Mouse (Mus musculus) heart, adult 2 months (tissue): ENCODE results near the gene Aqp9. TPM values are rescaled to one million over a fixed set of nuclear protein-coding genes. Genes with fewer than 3 reads are reported as not detected.

Experiments
- DNase-seq, 2 experiments: peaks; one replicate each; pipeline ENCODE4 v3.0.0; 2021
- H3K27ac ChIP-seq: fragments of 200-600 bp; 2 replicates; pipeline ENCODE4 v1.8.1; 2022
- H3K27me3 ChIP-seq: fragments of 200-500 bp; 2 replicates; pipeline ENCODE4 v1.6.1; 2012; ENCODE audit warnings: mild to moderate bottlenecking, low read length, inconsistent platforms, mixed read lengths; ENCODE audit not compliant: control insufficient read depth, insufficient read depth
- H3K36me3 ChIP-seq: fragments of 200-500 bp; 2 replicates; pipeline ENCODE4 v1.6.1; 2012; ENCODE audit warnings: low read length, inconsistent platforms; ENCODE audit not compliant: control insufficient read depth, insufficient read depth
- H3K4me1 ChIP-seq: fragments of 200-500 bp; 2 replicates; pipeline ENCODE4 v1.6.1; 2011; ENCODE audit warnings: low read length; ENCODE audit not compliant: control insufficient read depth, insufficient read depth
- H3K4me3 ChIP-seq: fragments of 200-600 bp; 2 replicates; pipeline ENCODE4 v1.8.1; 2022
- H3K79me2 ChIP-seq: fragments of 200-500 bp; replicated peaks from 2 replicates; pipeline ENCODE4 v1.6.1; 2012; ENCODE audit warnings: mild to moderate bottlenecking, inconsistent platforms, low read length, moderate library complexity, mixed read lengths; ENCODE audit not compliant: control insufficient read depth, insufficient read depth
- H3K9ac ChIP-seq: fragments of 200-500 bp; 2 replicates; pipeline ENCODE4 v1.6.1; 2012; ENCODE audit warnings: low read depth, mild to moderate bottlenecking, control low read depth, inconsistent platforms, low read length, mixed read lengths
- CTCF ChIP-seq: fragments of 200-600 bp; IDR thresholded peaks from 2 replicates; pipeline ENCODE4 v1.8.1; 2022; ENCODE audit warnings: antibody characterized with exemption, mild to moderate bottlenecking, moderate library complexity
- EP300 ChIP-seq: fragments of 200-500 bp; IDR thresholded peaks from 2 replicates; pipeline ENCODE4 v1.6.1; 2011; ENCODE audit warnings: low read depth, low read length, control low read depth; ENCODE audit not compliant: insufficient read depth
- POLR2A ChIP-seq: fragments of 200-500 bp; IDR thresholded peaks from 2 replicates; pipeline ENCODE4 v1.6.1; 2011; ENCODE audit warnings: mild to moderate bottlenecking, low read depth, low read length, control low read depth; ENCODE audit not compliant: insufficient read depth
- WGBS: fragments of 180-500 bp; shearing (Covaris S2); methylation state at CpG from one replicate; pipeline ENCODE4 v1.1.7; 2018; 5-methylcytosine and 5-hydroxymethylcytosine counted together
- intact Hi-C: fragments of 180-260 bp; cut with DNase I; formaldehyde crosslinking; loops from one replicate; pipeline ENCODE4 v1.15.1; 2025
- polyA plus RNA-seq: library from polyadenylated mRNA; depleted of rRNA; stranded (reverse); fragments of >200 nt; gene quantifications from 2 replicates; pipeline ENCODE4 v1.2.3, GENCODE M21; 2012
- total RNA-seq, 2 experiments: library from RNA; stranded (reverse); gene quantifications; 2 replicates each; pipeline ENCODE4 v1.2.3; 2021

Gene Aqp9
- total and polyA plus RNA-seq, 3 experiments, result 0.45 to 0.66 (median 0.57) TPM

DNA sequence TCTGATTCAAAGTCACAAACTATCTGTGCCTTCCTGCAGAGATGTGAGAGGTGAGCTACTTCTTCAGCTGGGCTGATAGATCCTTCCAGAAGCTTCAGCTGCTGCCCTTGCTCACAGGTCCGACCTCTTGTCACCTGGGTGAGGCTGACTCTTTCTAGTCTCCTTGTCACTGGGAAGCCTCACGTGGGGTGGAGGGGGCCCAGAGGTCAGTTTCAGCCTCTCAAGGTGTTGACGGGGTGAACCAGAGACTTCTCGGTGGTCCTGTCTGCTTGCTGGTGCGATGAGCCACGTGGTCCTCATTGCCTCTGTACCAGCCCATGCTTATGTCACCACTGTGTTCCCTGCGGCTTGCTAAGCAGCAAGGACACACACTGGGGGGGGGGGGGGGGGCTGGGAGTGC is 96.0 kb downstream of the Aqp9 start:
- 80% methylated on average over 7 of the region's 7 CpGs for WGBS
- Histone ChIP-seq H3K27me3 (no peaks in the 10 kb centered on the region), H3K27ac (no peak overlapping the region), H3K4me1 (peaks cover 1% of the 10 kb centered on the region; the same call in 1 of the 2 replicates), H3K4me3 (no peak overlapping the region), H3K9ac (no peak overlapping the region), H3K79me2 (no peaks in the 10 kb centered on the region), H3K36me3 (no peaks in the 10 kb centered on the region)
- TF ChIP-seq EP300, result no peak
- TF ChIP-seq CTCF, result no peak
- TF ChIP-seq POLR2A, result no peak
- DNase-seq, result peak in 1 of 2 experiments; percentile 2
- intact Hi-C loops, result loop anchor here (5.0 to 10.0 kb wide), 2 partner anchors 130 to 658 kb away; no protein-coding TSS in a partner anchor

DNA sequence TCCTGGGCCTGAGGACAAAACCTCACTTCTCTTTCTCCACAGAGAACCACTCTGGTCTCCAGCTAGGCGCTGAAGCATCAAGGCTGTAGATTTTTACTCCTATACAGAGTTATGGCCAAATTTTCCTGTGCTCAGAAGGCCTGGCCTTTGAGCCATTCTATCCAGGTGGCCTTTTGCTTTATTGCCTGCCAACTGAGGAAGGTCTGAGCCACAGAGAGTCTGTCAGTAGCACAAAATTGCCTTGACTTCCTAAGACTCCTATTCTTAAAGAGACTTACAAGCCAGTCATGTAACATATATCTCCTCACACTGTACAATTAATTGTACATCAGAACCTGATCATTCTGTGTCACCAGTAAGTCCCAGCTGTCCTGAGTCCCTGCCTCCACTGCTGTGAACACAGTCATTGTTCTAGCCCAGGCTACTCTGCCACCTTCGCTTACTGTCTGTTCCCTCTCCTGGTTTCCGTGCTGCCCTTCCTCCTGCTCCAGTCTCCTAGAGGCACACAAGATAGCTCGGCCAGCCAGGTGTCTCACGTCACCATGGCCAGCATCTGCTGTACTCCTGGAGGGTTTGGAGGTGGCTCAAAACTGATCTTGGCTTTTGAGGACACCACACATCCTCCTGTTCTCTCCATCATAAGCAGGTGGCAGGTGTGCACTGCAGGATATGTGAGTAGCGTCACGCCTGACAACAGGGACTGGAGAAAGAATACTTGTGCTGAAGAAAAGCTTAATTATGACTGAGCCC is 96.7 kb downstream of the Aqp9 start:
- H3K27me3 ChIP-seq, result no peaks in the 10 kb centered on the region
- DNase-seq, result peak in 1 of 2 experiments; percentile 3
- H3K79me2 ChIP-seq, result no peaks in the 10 kb centered on the region
- no peak overlapping the region for H3K9ac ChIP-seq
- H3K4me3 ChIP-seq, result no peak overlapping the region
- intact Hi-C loops, result loop anchor here (5.0 to 10.0 kb wide), 2 partner anchors 129 to 657 kb away; no protein-coding TSS in a partner anchor
- H3K27ac ChIP-seq, result peak overlapping the region; percentile 38; the same call in 1 of the 2 replicates
- peaks cover 1% of the 10 kb centered on the region; the same call in 1 of the 2 replicates for H3K4me1 ChIP-seq
- TF ChIP-seq CTCF (no peak), EP300 (no peak), POLR2A (no peak)
- H3K36me3 ChIP-seq, result no peaks in the 10 kb centered on the region
- 78% methylated on average over 7 of the region's 7 CpGs for WGBS

DNA sequence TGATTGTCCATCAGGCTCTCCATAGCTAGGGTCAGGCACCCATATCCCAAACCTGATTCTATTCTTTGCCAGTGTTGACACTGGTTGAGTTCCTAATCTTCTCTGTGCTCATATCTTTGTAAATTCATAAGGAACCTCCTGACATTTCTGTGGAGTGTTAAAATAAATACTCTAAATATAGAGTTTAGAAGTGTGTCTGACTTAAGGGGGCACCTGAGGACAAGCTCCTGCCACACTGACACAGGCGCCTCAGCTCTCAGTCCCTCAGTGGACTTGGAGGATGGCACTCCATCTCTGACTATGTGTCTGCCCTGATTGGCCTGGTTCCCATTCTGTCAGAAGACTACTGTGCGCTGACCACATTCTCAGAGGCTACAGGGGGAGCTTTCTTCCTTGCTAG is 97.9 kb downstream of the Aqp9 start:
- Histone ChIP-seq H3K36me3 (no peaks in the 10 kb centered on the region), H3K4me3 (no peak overlapping the region), H3K79me2 (no peaks in the 10 kb centered on the region), H3K9ac (no peak overlapping the region), H3K4me1 (peaks cover 1% of the 10 kb centered on the region; the same call in 1 of the 2 replicates), H3K27ac (peak overlapping the region; percentile 38), H3K27me3 (no peaks in the 10 kb centered on the region)
- TF ChIP-seq EP300, result no peak
- TF ChIP-seq POLR2A, result no peak
- no peak for TF ChIP-seq CTCF
- peak in 1 of 2 experiments; percentile 19 for DNase-seq
- intact Hi-C loops, result loop anchor here (5.0 to 10.0 kb wide), 2 partner anchors 128 to 656 kb away; no protein-coding TSS in a partner anchor
- whole genome bisulfite sequencing, result 59% methylated on average over 2 of the region's 2 CpGs

DNA sequence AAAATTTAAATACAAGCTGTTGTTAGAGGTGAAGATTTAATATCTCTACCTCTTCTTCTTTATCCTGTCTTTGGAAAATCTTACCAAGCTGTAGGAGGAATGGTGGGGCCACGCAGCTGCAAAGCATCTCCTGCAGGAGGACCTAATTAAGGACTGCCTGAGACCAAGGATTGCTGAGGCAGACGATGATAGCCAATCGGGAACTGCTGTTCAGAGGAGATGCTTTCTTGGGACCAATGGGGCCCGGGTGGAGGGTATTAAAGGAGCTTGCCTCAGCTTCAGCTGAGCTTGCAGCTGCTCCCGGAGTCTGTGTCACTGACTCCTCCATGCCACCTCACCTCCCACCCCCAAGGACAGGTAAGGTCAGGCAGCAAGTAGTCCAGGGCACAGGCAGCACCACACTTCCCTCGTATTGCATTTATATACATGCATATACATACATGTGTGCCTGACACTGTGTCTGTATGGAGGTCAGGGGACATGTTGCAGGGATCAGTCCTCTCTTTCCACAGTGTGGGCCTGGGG is 99.6 kb downstream of the Aqp9 start:
- WGBS, result 78% methylated on average over 6 of the region's 6 CpGs
- intact Hi-C loops, result no loop called here
- no peaks in the 10 kb centered on the region for H3K79me2 ChIP-seq
- DNase-seq, result peak in 1 of 2 experiments; percentile 1
- TF ChIP-seq POLR2A (no peak), CTCF (no peak), EP300 (no peak)
- no peak overlapping the region for H3K27ac ChIP-seq
- no peak overlapping the region for H3K4me3 ChIP-seq
- peaks cover 1% of the 10 kb centered on the region; the same call in 1 of the 2 replicates for H3K4me1 ChIP-seq
- H3K27me3 ChIP-seq, result no peaks in the 10 kb centered on the region
- H3K36me3 ChIP-seq, result no peaks in the 10 kb centered on the region
- H3K9ac ChIP-seq, result no peak overlapping the region

DNA sequence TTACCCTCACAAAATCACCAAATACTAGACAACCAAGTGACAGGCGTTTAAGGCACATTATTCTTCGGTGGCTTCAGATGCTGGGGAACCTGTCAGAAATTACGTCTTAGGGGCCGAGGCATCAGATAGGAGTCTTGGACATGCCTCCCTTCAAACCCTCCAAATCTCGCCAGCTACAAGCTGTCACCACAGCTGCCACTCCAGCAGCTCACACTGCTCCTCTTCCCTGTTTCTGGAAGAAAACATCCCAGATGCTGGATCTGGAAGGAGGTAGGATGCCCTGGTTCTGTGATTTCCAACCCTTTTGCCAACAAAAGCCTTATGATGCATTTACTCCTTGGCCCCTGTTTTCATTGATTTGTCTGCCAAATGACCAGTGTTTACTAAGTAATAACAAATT is 101.3 kb downstream of the Aqp9 start:
- whole genome bisulfite sequencing, result 84% methylated on average over 5 of the region's 5 CpGs
- no peaks in the 10 kb centered on the region for H3K36me3 ChIP-seq
- H3K27ac ChIP-seq, result no peak overlapping the region
- H3K4me3 ChIP-seq, result no peak overlapping the region
- TF ChIP-seq EP300, result no peak
- no peak for TF ChIP-seq POLR2A
- no peak for TF ChIP-seq CTCF
- no peaks in the 10 kb centered on the region for H3K27me3 ChIP-seq
- H3K4me1 ChIP-seq, result no peaks in the 10 kb centered on the region; the same call in 1 of the 2 replicates
- H3K9ac ChIP-seq, result no peak overlapping the region
- H3K79me2 ChIP-seq, result no peaks in the 10 kb centered on the region
- peak in 1 of 2 experiments; percentile 2 for DNase-seq
- intact Hi-C loops, result no loop called here

DNA sequence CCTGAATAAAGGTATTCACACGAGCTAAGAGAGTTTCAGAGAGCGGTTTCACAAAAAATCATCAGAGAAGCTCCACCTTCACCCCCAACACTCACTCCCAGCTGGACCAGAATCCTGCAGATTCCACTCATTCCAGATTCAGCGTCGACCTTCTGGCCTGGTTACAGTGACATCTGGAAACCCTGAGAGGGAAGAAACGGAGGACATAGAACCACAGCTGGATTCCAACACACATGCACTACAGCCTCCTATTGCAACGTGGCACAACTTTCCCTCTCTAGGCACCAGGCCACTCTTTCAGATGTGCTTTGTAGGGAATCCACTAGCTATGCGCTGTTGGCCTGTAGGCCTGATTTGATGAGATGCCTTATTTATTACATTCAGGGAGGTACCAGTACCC is 102.0 kb downstream of the Aqp9 start:
- no peaks in the 10 kb centered on the region; the same call in 1 of the 2 replicates for H3K4me1 ChIP-seq
- H3K27me3 ChIP-seq, result no peaks in the 10 kb centered on the region
- 76% methylated on average over 7 of the region's 7 CpGs for WGBS
- no peaks in the 10 kb centered on the region for H3K36me3 ChIP-seq
- no peak overlapping the region for H3K4me3 ChIP-seq
- no peak overlapping the region for H3K27ac ChIP-seq
- intact Hi-C loops, result no loop called here
- no peaks in the 10 kb centered on the region for H3K79me2 ChIP-seq
- TF ChIP-seq EP300, result no peak
- no peak for TF ChIP-seq CTCF
- no peak for TF ChIP-seq POLR2A
- no peak overlapping the region for H3K9ac ChIP-seq
- peak in 1 of 2 experiments; percentile 9 for DNase-seq
